Comparison of ENCODE assay signal across 10 mouse cellular contexts in genomic region chr12:100997830-100998563, GRCm38 (mm10). TPM values are rescaled to one million over a fixed set of nuclear protein-coding genes. Genes with fewer than 3 reads are reported as not detected.
DNase-seq lines count a peak whose midpoint lies in the region; ATAC-seq and TF ChIP-seq lines count a peak whose summit lies in the region.
"Had no signal": no experiment of that assay in that cellular context is flagged by ENCODE, and none has a peak within 500 bp of the region (broad histone marks: within the 10 kb centered on the region; RNA-seq: fewer than 3 reads in every experiment).

No protein-coding gene starts in this region.

- peaks cover 88% of the 10 kb centered on the region for H3K4me1 ChIP-seq in liver, embryonic 12.5 days
- H3K4me1 ChIP-seq in liver, postnatal 0 days (ENCODE audit: insufficient read depth): peaks cover 36% of the 10 kb centered on the region
- H3K4me1 ChIP-seq in forebrain, embryonic 14.5 days (ENCODE audit: control insufficient read depth, insufficient read depth, low read length): peaks cover 17% of the 10 kb centered on the region
- peaks cover 82% of the 10 kb centered on the region for H3K4me1 ChIP-seq in liver, embryonic 15.5 days (replicated peaks)
- peaks cover 2% of the 10 kb centered on the region; the same call in 1 of the 2 replicates for H3K4me1 ChIP-seq in cerebellum, adult 2 months (ENCODE audit: control insufficient read depth, insufficient read depth, low read length)

- ATAC-seq in liver, embryonic 12.5 days: no peak
- ATAC-seq in liver, postnatal 0 days: no peak
- no peak for ATAC-seq in forebrain, embryonic 14.5 days
- no peak for ATAC-seq in liver, embryonic 15.5 days (ENCODE audit: insufficient read depth)

- no peak for TF ChIP-seq EP300 in liver, postnatal 0 days (IDR thresholded peaks at IDR 0.05; ENCODE audit: low read depth)

- 34% methylated on average over 10 of the region's 10 CpGs for WGBS in liver, embryonic 12.5 days (ENCODE audit: insufficient replicate concordance)
- WGBS in liver, postnatal 0 days (ENCODE audit: insufficient replicate concordance): 40% methylated on average over 10 of the region's 10 CpGs
- WGBS in forebrain, embryonic 14.5 days: 21% methylated on average over 10 of the region's 10 CpGs
- WGBS in liver, embryonic 15.5 days (ENCODE audit: insufficient replicate concordance): 32% methylated on average over 10 of the region's 10 CpGs
- WGBS in cerebellum, adult 2 months: 56% methylated on average over 10 of the region's 10 CpGs

- H3K4me3 ChIP-seq in liver, embryonic 12.5 days: no peak overlapping the region
- no peak overlapping the region for H3K4me3 ChIP-seq in liver, postnatal 0 days (ENCODE audit: low read depth, low read length)
- H3K4me3 ChIP-seq in forebrain, embryonic 14.5 days (ENCODE audit: low read depth, low read length): no peak overlapping the region
- no peak overlapping the region for H3K4me3 ChIP-seq in liver, embryonic 15.5 days (replicated peaks)
- H3K4me3 ChIP-seq in cerebellum, adult 2 months (replicated peaks; ENCODE audit: insufficient read depth, low read depth, low read length): no peak overlapping the region

- peaks cover 8% of the 10 kb centered on the region; the same call in 1 of the 2 replicates for H3K36me3 ChIP-seq in liver, embryonic 12.5 days
- no peaks in the 10 kb centered on the region for H3K36me3 ChIP-seq in liver, postnatal 0 days (replicated peaks; ENCODE audit: insufficient read depth, low read length)
- H3K36me3 ChIP-seq in forebrain, embryonic 14.5 days (ENCODE audit: control insufficient read depth, insufficient read depth, low read length): 0 out of 2 replicates have a peak, but pooled peaks cover 4% of the 10 kb centered on the region
- no peaks in the 10 kb centered on the region for H3K36me3 ChIP-seq in liver, embryonic 15.5 days (replicated peaks)

- peak overlapping the region; percentile 87 for H3K27ac ChIP-seq in liver, embryonic 12.5 days
- no peak overlapping the region for H3K27ac ChIP-seq in liver, postnatal 0 days (ENCODE audit: low read depth)
- H3K27ac ChIP-seq in forebrain, embryonic 14.5 days (ENCODE audit: low read depth, low read length): 0 out of 2 replicates have a peak overlapping the region, but pooled peaks have one; percentile 36
- H3K27ac ChIP-seq in liver, embryonic 15.5 days (replicated peaks): peak overlapping the region; percentile 86
- H3K27ac ChIP-seq in cerebellum, adult 2 months (ENCODE audit: insufficient read depth, low read length): no peak overlapping the region

- TF ChIP-seq POLR2A in cerebellum, adult 2 months (IDR thresholded peaks at IDR 0.05; ENCODE audit: borderline replicate concordance, insufficient read depth, low read length): no peak

- TF ChIP-seq CTCF in liver, postnatal 0 days (IDR thresholded peaks at IDR 0.05; ENCODE audit: low read depth): no peak
- TF ChIP-seq CTCF in cerebellum, adult 2 months (IDR thresholded peaks at IDR 0.05; ENCODE audit: borderline replicate concordance, insufficient read depth, low read depth, low read length): no peak

- peak overlapping the region; percentile 53 for H3K9ac ChIP-seq in liver, embryonic 12.5 days
- H3K9ac ChIP-seq in liver, postnatal 0 days (replicated peaks): no peak overlapping the region
- H3K9ac ChIP-seq in forebrain, embryonic 14.5 days (ENCODE audit: low read length): no peak overlapping the region
- H3K9ac ChIP-seq in liver, embryonic 15.5 days: no peak overlapping the region

- no peak for DNase-seq in liver, postnatal 0 days
- DNase-seq in R1 (ENCODE audit: low read depth, low spot score): peak; percentile 44
- no peak for DNase-seq in forebrain, embryonic 14.5 days (ENCODE audit: low spot score)
- no peak for DNase-seq in cerebellum, adult 9-11 months
- DNase-seq in right cerebral cortex, postnatal 4 days: no peak
- DNase-seq in cerebellum, adult 2 months: no peak
- DNase-seq: heart, postnatal 4 days; left cerebral cortex, postnatal 4 days had no signal

- no peaks in the 10 kb centered on the region for H3K9me3 ChIP-seq in liver, embryonic 12.5 days (replicated peaks)
- no peaks in the 10 kb centered on the region for H3K9me3 ChIP-seq in liver, postnatal 0 days (ENCODE audit: low read length)
- H3K9me3 ChIP-seq in forebrain, embryonic 14.5 days (replicated peaks; ENCODE audit: control insufficient read depth, low read length): no peaks in the 10 kb centered on the region
- H3K9me3 ChIP-seq in liver, embryonic 15.5 days (replicated peaks): no peaks in the 10 kb centered on the region

- peak overlapping the region; percentile 54 for H3K4me2 ChIP-seq in liver, embryonic 12.5 days
- no peak overlapping the region for H3K4me2 ChIP-seq in liver, postnatal 0 days (ENCODE audit: low read depth, low read length)
- H3K4me2 ChIP-seq in forebrain, embryonic 14.5 days (ENCODE audit: low read length): no peak overlapping the region
- H3K4me2 ChIP-seq in liver, embryonic 15.5 days: peak overlapping the region; percentile 47

- no peaks in the 10 kb centered on the region for H3K27me3 ChIP-seq in liver, embryonic 12.5 days (replicated peaks)
- H3K27me3 ChIP-seq in liver, postnatal 0 days (ENCODE audit: insufficient read depth, low read length): no peaks in the 10 kb centered on the region
- no peaks in the 10 kb centered on the region for H3K27me3 ChIP-seq in forebrain, embryonic 14.5 days (replicated peaks; ENCODE audit: control insufficient read depth, insufficient read depth, low read length)
- H3K27me3 ChIP-seq in liver, embryonic 15.5 days: no peaks in the 10 kb centered on the region
- no peaks in the 10 kb centered on the region for H3K27me3 ChIP-seq in cerebellum, adult 2 months (ENCODE audit: control insufficient read depth, insufficient read depth, low read length)

RNA-seq across cellular contexts. Expression of gene Ccdc88c, which starts 30.9 kb away (rescaled TPM):
- polyA plus RNA-seq in liver, embryonic 12.5 days (2016; fragmentation: Nextera tagmentation; extraction: Ambion mirVana): 8.4 and 9.6 TPM in 2 replicates
- 3.6 and 4.2 TPM in 2 replicates for polyA plus RNA-seq in liver, postnatal 0 days (2015; fragmentation: Nextera tagmentation; extraction: Ambion mirVana)
- polyA plus RNA-seq in forebrain, embryonic 14.5 days (2014; fragmentation: Nextera tagmentation; extraction: Ambion mirVana): 11.6 and 15.3 TPM in 2 replicates
- 5.5 TPM in 2 replicates for polyA plus RNA-seq in liver, embryonic 15.5 days (2015; fragmentation: Nextera tagmentation; extraction: Ambion mirVana)
- 9.0 TPM in 2 replicates for polyA plus RNA-seq in cerebellum, adult 2 months (2012; rRNA removed)

Comparison
In these comparisons a context has a peak if more than half of its experiments do, and no peak if none do; other contexts are left out.
1. H3K27ac ChIP-seq: peak in liver, embryonic 12.5 days (single experiment), forebrain, embryonic 14.5 days (single experiment) and liver, embryonic 15.5 days (single experiment); none in liver, postnatal 0 days (single experiment) and cerebellum, adult 2 months (single experiment).
2. H3K4me2 ChIP-seq: peak in liver, embryonic 12.5 days (single experiment) and liver, embryonic 15.5 days (single experiment); none in liver, postnatal 0 days (single experiment) and forebrain, embryonic 14.5 days (single experiment).